Mouse (Mus musculus) ES-E14 (cell line): ENCODE measurements at regions not wholly inside any gene's neighbourhood (a gene's known extent, or its start where the extent isn't known, plus 50 kb on each side); places are given as distances from the start of the nearest gene placed in this dataset.

Experiments
- HCFC1 ChIP-seq: IDR thresholded peaks from 2 replicates; pipeline ENCODE4 v1.6.1; 2012; ENCODE audit warnings: low read length, inconsistent platforms, borderline replicate concordance; ENCODE audit not compliant: insufficient read depth
- ZC3H11A ChIP-seq: IDR thresholded peaks from 2 replicates; pipeline ENCODE4 v1.6.1; 2012; ENCODE audit warnings: low read depth, mild to moderate bottlenecking, inconsistent platforms, low read length, borderline replicate concordance
- ZNF384 ChIP-seq: IDR thresholded peaks from 2 replicates; pipeline ENCODE4 v1.6.1; 2012; ENCODE audit warnings: low read depth, low read length, inconsistent platforms

GRCm38 (mm10) chr2:171365553-171365952 lies 633.9 kb downstream of the Dok5 start:
- TF ChIP-seq HCFC1 (no peak), ZNF384 (no peak), ZC3H11A (no peak)
